Mouse (Mus musculus) limb, embryonic 12.5 days (tissue): ENCODE data around the gene Mks1. TPM values are rescaled to one million over a fixed set of nuclear protein-coding genes. Genes with fewer than 3 reads are reported as not detected.

Experiments
- ATAC-seq: fragments of 200-750 bp; cut with Nextera tagmentation; 2 replicates; pipeline ENCODE4 v1.8.0; 2017; ENCODE audit warnings: low read depth, moderate TSS enrichment; ENCODE audit not compliant: insufficient number of reproducible peaks, insufficient read depth, low FRiP score, low TSS enrichment
- H3K27ac ChIP-seq: fragments of 300-500 bp; sonication (generic); 2 replicates; pipeline ENCODE4 v1.5.1; 2016; ENCODE audit warnings: mild to moderate bottlenecking, moderate library complexity
- H3K27me3 ChIP-seq: fragments of 300-500 bp; sonication (generic); 2 replicates; pipeline ENCODE4 v1.6.1; 2016; ENCODE audit warnings: mild to moderate bottlenecking, moderate library complexity
- H3K36me3 ChIP-seq: fragments of 300-500 bp; sonication (generic); 2 replicates; pipeline ENCODE4 v1.6.1; 2016; ENCODE audit warnings: mild to moderate bottlenecking, moderate library complexity
- H3K4me1 ChIP-seq: fragments of 300-500 bp; sonication (generic); replicated peaks from 2 replicates; pipeline ENCODE4 v1.6.1; 2016
- H3K4me2 ChIP-seq: fragments of 300-500 bp; sonication (generic); 2 replicates; pipeline ENCODE4 v1.6.1; 2016; ENCODE audit warnings: mild to moderate bottlenecking, moderate library complexity
- H3K4me3 ChIP-seq: fragments of 300-500 bp; sonication (generic); replicated peaks from 2 replicates; pipeline ENCODE4 v1.5.1; 2016; ENCODE audit warnings: mild to moderate bottlenecking
- H3K9ac ChIP-seq: fragments of 300-500 bp; sonication (generic); replicated peaks from 2 replicates; pipeline ENCODE4 v1.6.1; 2016; ENCODE audit warnings: mild to moderate bottlenecking, moderate library complexity
- H3K9me3 ChIP-seq: fragments of 300-500 bp; sonication (generic); 2 replicates; pipeline ENCODE4 v1.6.1; 2016; ENCODE audit warnings: mild to moderate bottlenecking, moderate library complexity
- WGBS: fragments of 180-500 bp; shearing (Covaris S2); methylation state at CpG from one replicate; pipeline ENCODE4 v1.1.7; 2016; 5-methylcytosine and 5-hydroxymethylcytosine counted together
- polyA plus RNA-seq: library from polyadenylated mRNA; unstranded; fragments of >200 nt; fragmentation: Nextera tagmentation; extraction: Ambion mirVana; gene quantifications from 2 replicates; pipeline ENCODE4 v1.2.1, GENCODE M21; 2016

Gene Mks1
- polyA plus RNA-seq = 19.2 and 21.0 TPM in 2 replicates

GRCm38 (mm10) chr11:87852690-87853596 lies at the start of gene Mks1:
Gene Mks1, plus strand, starts transcription at chr11:87853215.
- H3K4me3 ChIP-seq = peak within 1 kb of the TSS; percentile 62
- peak; percentile 89 for ATAC-seq
- H3K9ac ChIP-seq = peak within 1 kb of the TSS; percentile 57
- H3K4me2 ChIP-seq = peak within 1 kb of the TSS; percentile 79
- 6% methylated on average over 40 of the region's 40 CpGs for WGBS
- no peaks in the 10 kb centered on the region for H3K9me3 ChIP-seq
- H3K36me3 ChIP-seq = peaks cover 24% of the 10 kb centered on the region
- peak within 1 kb of the TSS; percentile 2; the same call in 1 of the 2 replicates for H3K27ac ChIP-seq
- H3K27me3 ChIP-seq = no peaks in the 10 kb centered on the region
- H3K4me1 ChIP-seq = peaks cover 8% of the 10 kb centered on the region; the same call in 1 of the 2 replicates

GRCm38 (mm10) chr11:87805448-87805847 lies 47.6 kb upstream of the Mks1 start:
- Histone ChIP-seq H3K9me3 (no peaks in the 10 kb centered on the region), H3K36me3 (no peaks in the 10 kb centered on the region), H3K4me1 (0 out of 2 replicates have a peak, but pooled peaks cover 3% of the 10 kb centered on the region), H3K9ac (no peak overlapping the region), H3K27ac (no peak overlapping the region), H3K4me2 (no peak overlapping the region), H3K4me3 (no peak overlapping the region), H3K27me3 (0 out of 2 replicates have a peak, but pooled peaks cover 2% of the 10 kb centered on the region)
- no peak for ATAC-seq
- WGBS = 60% methylated on average over 1 of the region's 1 CpGs

- 89% methylated on average over 6 of the region's 6 CpGs for WGBS
- Histone ChIP-seq H3K4me3 (no peak overlapping the region), H3K27ac (no peak overlapping the region), H3K9ac (no peak overlapping the region), H3K27me3 (0 out of 2 replicates have a peak, but pooled peaks cover 2% of the 10 kb centered on the region), H3K9me3 (no peaks in the 10 kb centered on the region), H3K4me1 (0 out of 2 replicates have a peak, but pooled peaks cover 2% of the 10 kb centered on the region), H3K36me3 (no peaks in the 10 kb centered on the region), H3K4me2 (no peak overlapping the region)
- no peak for ATAC-seq
These were observed 45.6 kb upstream of the Mks1 start for GRCm38 (mm10) chr11:87807433-87807832.

GRCm38 (mm10) chr11:87808236-87808635 lies 44.8 kb upstream of the Mks1 start:
- H3K4me3 ChIP-seq = no peak overlapping the region
- 76% methylated on average over 7 of the region's 7 CpGs for WGBS
- no peak for ATAC-seq

GRCm38 (mm10) chr11:87811396-87811795 lies 41.6 kb upstream of the Mks1 start:
- no peak overlapping the region for H3K27ac ChIP-seq
- peaks cover 15% of the 10 kb centered on the region for H3K27me3 ChIP-seq
- WGBS = 62% methylated on average over 4 of the region's 4 CpGs
- H3K4me2 ChIP-seq = no peak overlapping the region
- no peak for ATAC-seq
- no peaks in the 10 kb centered on the region for H3K36me3 ChIP-seq
- no peak overlapping the region for H3K9ac ChIP-seq
- no peaks in the 10 kb centered on the region for H3K4me1 ChIP-seq
- no peaks in the 10 kb centered on the region for H3K9me3 ChIP-seq
- H3K4me3 ChIP-seq = no peak overlapping the region

More at GRCm38 (mm10) chr11:87808236-87808635, 44.8 kb upstream of the Mks1 start:
- Histone ChIP-seq H3K27ac (no peak overlapping the region), H3K9ac (no peak overlapping the region), H3K27me3 (0 out of 2 replicates have a peak, but pooled peaks cover 2% of the 10 kb centered on the region), H3K4me1 (no peaks in the 10 kb centered on the region), H3K36me3 (no peaks in the 10 kb centered on the region), H3K9me3 (no peaks in the 10 kb centered on the region), H3K4me2 (no peak overlapping the region)

- Histone ChIP-seq H3K27ac (no peak overlapping the region), H3K9ac (no peak overlapping the region), H3K36me3 (no peaks in the 10 kb centered on the region), H3K4me1 (peaks cover 9% of the 10 kb centered on the region), H3K4me2 (no peak overlapping the region), H3K9me3 (no peaks in the 10 kb centered on the region), H3K27me3 (peaks cover 32% of the 10 kb centered on the region), H3K4me3 (no peak overlapping the region)
- no peak for ATAC-seq
- WGBS = 76% methylated on average over 8 of the region's 8 CpGs
These were observed 38.2 kb upstream of the Mks1 start for GRCm38 (mm10) chr11:87814831-87815230.

GRCm38 (mm10) chr11:87816707-87817442 lies 36.1 kb upstream of the Mks1 start:
- Histone ChIP-seq H3K9me3 (no peaks in the 10 kb centered on the region), H3K27ac (no peak overlapping the region), H3K36me3 (no peaks in the 10 kb centered on the region), H3K4me3 (peak overlapping the region; percentile 40), H3K27me3 (peaks cover 32% of the 10 kb centered on the region), H3K4me1 (peaks cover 9% of the 10 kb centered on the region), H3K9ac (peak overlapping the region; percentile 56), H3K4me2 (peak overlapping the region; percentile 71)
- no peak for ATAC-seq
- 4% methylated on average over 31 of the region's 31 CpGs for WGBS

- Histone ChIP-seq H3K27ac (no peak overlapping the region), H3K9ac (peak overlapping the region; percentile 56; the same call in 1 of the 2 replicates), H3K9me3 (no peaks in the 10 kb centered on the region), H3K36me3 (no peaks in the 10 kb centered on the region), H3K27me3 (peaks cover 32% of the 10 kb centered on the region), H3K4me2 (peak overlapping the region; percentile 71), H3K4me1 (peaks cover 9% of the 10 kb centered on the region), H3K4me3 (peak overlapping the region; percentile 40)
- WGBS = 28% methylated on average over 4 of the region's 4 CpGs
- no peak for ATAC-seq
These were observed 35.6 kb upstream of the Mks1 start for GRCm38 (mm10) chr11:87817443-87817773.

GRCm38 (mm10) chr11:87821502-87821901 lies 31.5 kb upstream of the Mks1 start:
- no peak for ATAC-seq
- peaks cover 19% of the 10 kb centered on the region for H3K27me3 ChIP-seq
- H3K4me3 ChIP-seq = no peak overlapping the region
- no peak overlapping the region for H3K27ac ChIP-seq
- H3K9me3 ChIP-seq = no peaks in the 10 kb centered on the region
- WGBS = 53% methylated on average over 5 of the region's 5 CpGs
- H3K4me1 ChIP-seq = peaks cover 9% of the 10 kb centered on the region
- no peak overlapping the region for H3K9ac ChIP-seq
- H3K4me2 ChIP-seq = no peak overlapping the region
- no peaks in the 10 kb centered on the region for H3K36me3 ChIP-seq

GRCm38 (mm10) chr11:87828239-87828900 lies 24.6 kb upstream of the Mks1 start, which contains the start of gene Lpo:
Gene Lpo, minus strand, starts transcription at chr11:87828289.
- Histone ChIP-seq H3K27me3 (peaks cover 5% of the 10 kb centered on the region; the same call in 1 of the 2 replicates), H3K4me3 (no peak within 1 kb of the TSS), H3K27ac (no peak within 1 kb of the TSS), H3K36me3 (no peaks in the 10 kb centered on the region), H3K9ac (no peak within 1 kb of the TSS), H3K4me1 (no peaks in the 10 kb centered on the region), H3K9me3 (no peaks in the 10 kb centered on the region), H3K4me2 (no peak within 1 kb of the TSS)
- WGBS = 77% methylated on average over 10 of the region's 10 CpGs
- no peak for ATAC-seq
